ENCODE assay signal across 12 mouse cellular contexts in genomic region chr17:88317311-88317710, GRCm38 (mm10).
"Had no signal": no experiment of that assay in that cellular context is flagged by ENCODE, and none has a peak within 500 bp of the region (broad histone marks: within the 10 kb centered on the region; RNA-seq: fewer than 3 reads in every experiment).

No protein-coding gene starts in this region.

- H3K9me3 ChIP-seq: kidney, embryonic 15.5 days; limb, embryonic 15.5 days; liver, embryonic 12.5 days; midbrain, embryonic 12.5 days; neural tube, embryonic 13.5 days had no signal

- H3K4me3 ChIP-seq: kidney, embryonic 15.5 days; limb, embryonic 15.5 days; liver, embryonic 12.5 days; midbrain, embryonic 12.5 days; neural tube, embryonic 13.5 days had no signal

- H3K4me1 ChIP-seq: limb, embryonic 15.5 days; liver, embryonic 12.5 days; neural tube, embryonic 13.5 days had no signal

- ATAC-seq: liver, embryonic 12.5 days had no signal

- H3K9ac ChIP-seq: kidney, embryonic 15.5 days; limb, embryonic 15.5 days; liver, embryonic 12.5 days; lung, embryonic 14.5 days; midbrain, embryonic 12.5 days; neural tube, embryonic 13.5 days had no signal

- H3K4me2 ChIP-seq: kidney, embryonic 15.5 days; limb, embryonic 15.5 days; liver, embryonic 12.5 days; lung, embryonic 14.5 days; midbrain, embryonic 12.5 days; neural tube, embryonic 13.5 days had no signal

- H3K36me3 ChIP-seq: kidney, embryonic 15.5 days; limb, embryonic 15.5 days; liver, embryonic 12.5 days; midbrain, embryonic 12.5 days; neural tube, embryonic 13.5 days had no signal

- DNase-seq: kidney, postnatal 14 days; lung, embryonic 14.5 days; lung, postnatal 14 days; right cerebral cortex, adult 18-20 months; right cerebral cortex, postnatal 25 days; thymus, adult 18-20 months; thymus, postnatal 14 days had no signal

- H3K27me3 ChIP-seq: kidney, embryonic 15.5 days; limb, embryonic 15.5 days; liver, embryonic 12.5 days had no signal

- H3K27ac ChIP-seq: kidney, embryonic 15.5 days; limb, embryonic 15.5 days; liver, embryonic 12.5 days had no signal
